Mouse (Mus musculus): ENCODE data around the gene Nts. TPM values are rescaled to one million over a fixed set of nuclear protein-coding genes. Genes with fewer than 3 reads are reported as not detected.
"Not testable (repeated sequence)": the region's sequence is repeated elsewhere in the genome, so short reads cannot be mapped to it uniquely, and the experiment has no call there.

Gene Nts
- polyA plus RNA-seq, 1 experiment from 2014 or later = 0.56 TPM

DNA sequence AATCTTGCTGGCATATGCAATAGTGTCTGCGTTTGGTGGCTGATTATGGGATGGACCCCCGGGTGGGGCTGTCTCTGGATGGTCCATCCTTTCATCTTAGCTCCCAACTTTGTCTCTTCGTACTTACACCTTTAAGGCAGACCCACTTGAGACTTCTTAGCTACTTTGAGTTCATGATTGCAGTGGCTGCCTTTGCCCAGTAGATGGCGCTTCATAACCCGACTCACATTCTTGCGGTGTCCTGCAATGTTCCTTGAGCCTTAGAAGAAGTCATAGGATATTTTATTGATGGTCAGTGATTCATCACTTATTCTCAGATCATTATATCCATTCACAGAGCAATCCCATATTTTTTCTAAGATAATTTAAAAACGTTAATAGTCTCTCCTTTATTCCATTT is 38.5 kb downstream of the Nts start:
- H3K9ac ChIP-seq (ENCODE audit: low read length) = no peak overlapping the region
- peak; percentile 64 for ATAC-seq (ENCODE audit: low FRiP score)
- no peak overlapping the region for H3K4me3 ChIP-seq (ENCODE audit: low read depth, low read length)
- H3K27me3 ChIP-seq (ENCODE audit: control insufficient read depth, insufficient read depth, low read length) = no peaks in the 10 kb centered on the region
- no peaks in the 10 kb centered on the region for H3K9me3 ChIP-seq (ENCODE audit: control insufficient read depth, low read length)
- DNase-seq (ENCODE audit: low spot score, missing footprints) = peak; percentile 93
- no peak overlapping the region for H3K27ac ChIP-seq (ENCODE audit: low read depth, low read length)
- no peaks in the 10 kb centered on the region for H3K4me1 ChIP-seq (ENCODE audit: control insufficient read depth, insufficient read depth, low read length)
- H3K4me2 ChIP-seq = no peak overlapping the region
- WGBS = 16% methylated on average over 7 of the region's 7 CpGs
- no peaks in the 10 kb centered on the region for H3K36me3 ChIP-seq (ENCODE audit: control insufficient read depth, insufficient read depth, low read length)

- no peaks in the 10 kb centered on the region for H3K27me3 ChIP-seq (ENCODE audit: control insufficient read depth, insufficient read depth, low read length)
- H3K4me1 ChIP-seq (ENCODE audit: control insufficient read depth, insufficient read depth, low read length) = no peaks in the 10 kb centered on the region
- H3K4me3 ChIP-seq (ENCODE audit: low read depth, low read length) = no peak overlapping the region
- H3K9me3 ChIP-seq (ENCODE audit: control insufficient read depth, low read length) = no peaks in the 10 kb centered on the region
- H3K36me3 ChIP-seq (ENCODE audit: control insufficient read depth, insufficient read depth, low read length) = no peaks in the 10 kb centered on the region
- no peak overlapping the region for H3K9ac ChIP-seq (ENCODE audit: low read length)
- DNase-seq (ENCODE audit: low spot score, missing footprints) (peak; percentile 97), ATAC-seq (ENCODE audit: low FRiP score) (peak; percentile 39; the same call in 1 of the 2 replicates)
- 6% methylated on average over 7 of the region's 7 CpGs for WGBS
- no peak overlapping the region for H3K27ac ChIP-seq (ENCODE audit: low read depth, low read length)
- H3K4me2 ChIP-seq = no peak overlapping the region
Measured at GRCm38 (mm10) chr10:102449449-102449848, 40.8 kb downstream of the Nts start.

DNA sequence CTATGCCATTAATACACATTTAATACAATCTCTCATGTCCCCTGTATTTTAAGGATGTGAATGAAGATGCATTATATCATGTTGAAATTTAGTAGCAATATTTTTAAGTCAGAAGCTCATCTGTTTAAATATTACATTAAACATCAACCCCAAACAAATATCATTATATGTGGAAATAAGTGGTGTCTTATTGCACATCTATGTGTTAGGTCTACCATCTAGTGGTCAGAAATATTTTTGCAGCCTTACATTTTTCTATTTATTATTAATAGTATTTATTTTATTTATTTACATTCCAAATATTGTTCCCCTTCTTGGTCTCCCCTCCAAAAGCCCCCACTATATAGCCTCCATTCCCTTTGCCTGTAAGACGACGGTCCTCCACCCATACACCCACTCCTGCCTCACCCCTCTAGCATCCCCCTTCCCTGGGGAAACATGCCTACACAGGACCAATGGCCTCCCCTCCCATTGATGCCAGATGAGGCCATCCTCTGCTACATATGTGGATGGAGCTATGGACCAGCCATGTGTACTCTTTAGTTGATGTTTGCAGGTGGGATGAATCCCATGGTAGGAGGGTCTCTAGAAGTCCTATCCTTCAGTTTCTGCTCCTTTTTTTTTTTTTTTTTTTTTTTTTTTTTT is 45.3 kb downstream of the Nts start:
- no peak overlapping the region for H3K9ac ChIP-seq (ENCODE audit: low read length)
- no peaks in the 10 kb centered on the region for H3K27me3 ChIP-seq (ENCODE audit: control insufficient read depth, insufficient read depth, low read length)
- H3K27ac ChIP-seq (ENCODE audit: low read depth, low read length) = no peak overlapping the region
- no peaks in the 10 kb centered on the region for H3K36me3 ChIP-seq (ENCODE audit: control insufficient read depth, insufficient read depth, low read length)
- no peaks in the 10 kb centered on the region for H3K4me1 ChIP-seq (ENCODE audit: control insufficient read depth, insufficient read depth, low read length)
- no peak overlapping the region for H3K4me2 ChIP-seq
- DNase-seq (ENCODE audit: low spot score, missing footprints) (no peak), ATAC-seq (ENCODE audit: low FRiP score) (peak; percentile 81)
- H3K9me3 ChIP-seq (ENCODE audit: control insufficient read depth, low read length) = no peaks in the 10 kb centered on the region
- WGBS = 28% methylated on average over 2 of the region's 2 CpGs
- no peak overlapping the region for H3K4me3 ChIP-seq (ENCODE audit: low read depth, low read length)

- not testable (repeated sequence) for H3K27ac ChIP-seq (ENCODE audit: low read depth, low read length); H3K9ac ChIP-seq (ENCODE audit: low read length); H3K27me3 ChIP-seq (ENCODE audit: control insufficient read depth, insufficient read depth, low read length); H3K4me3 ChIP-seq (ENCODE audit: low read depth, low read length); H3K36me3 ChIP-seq (ENCODE audit: control insufficient read depth, insufficient read depth, low read length); H3K4me1 ChIP-seq (ENCODE audit: control insufficient read depth, insufficient read depth, low read length); H3K4me2 ChIP-seq; H3K9me3 ChIP-seq (ENCODE audit: control insufficient read depth, low read length); DNase-seq (ENCODE audit: low spot score, missing footprints)
- WGBS = 41% methylated on average over 6 of the region's 6 CpGs
- peak; percentile 46; the same call in 1 of the 2 replicates for ATAC-seq (ENCODE audit: low FRiP score)
Measured at GRCm38 (mm10) chr10:102435467-102435866, 54.8 kb downstream of the Nts start.

GRCm38 (mm10) chr10:102435048-102435447 is 55.2 kb downstream of the Nts start:
- H3K36me3 ChIP-seq (ENCODE audit: control insufficient read depth, insufficient read depth, low read length); H3K4me1 ChIP-seq (ENCODE audit: control insufficient read depth, insufficient read depth, low read length); H3K4me2 ChIP-seq; H3K27ac ChIP-seq (ENCODE audit: low read depth, low read length); H3K4me3 ChIP-seq (ENCODE audit: low read depth, low read length); DNase-seq (ENCODE audit: low spot score, missing footprints); H3K9ac ChIP-seq (ENCODE audit: low read length); H3K9me3 ChIP-seq (ENCODE audit: control insufficient read depth, low read length); H3K27me3 ChIP-seq (ENCODE audit: control insufficient read depth, insufficient read depth, low read length): not testable (repeated sequence)
- peak; percentile 80 for ATAC-seq (ENCODE audit: low FRiP score)
- WGBS = 5% methylated on average over 5 of the region's 7 CpGs

Other genes starting within 250 kb of the Nts start
- gene Rassf9, start 21.7 kb upstream of the Nts start, polyA plus RNA-seq (2014; fragmentation: Nextera tagmentation; extraction: Ambion mirVana) = 0.87 and 1.2 TPM in 2 replicates

Data from midbrain, embryonic 11.5 days (tissue).